In genomic region chr2:167586041-167586440, GRCm38 (mm10) we compare ENCODE assay signal across 8 mouse cellular contexts. TPM values are rescaled to one million over a fixed set of nuclear protein-coding genes. Genes with fewer than 3 reads are reported as not detected.
A peak's percentile ranks its signal among the peaks of the same experiment; 100 is the strongest.
DNase-seq lines count a peak whose midpoint lies in the region; ATAC-seq and TF ChIP-seq lines count a peak whose summit lies in the region.

No protein-coding gene starts in this region.

- H3K4me3 ChIP-seq in midbrain, embryonic 12.5 days: no peak overlapping the region
- no peak overlapping the region for H3K4me3 ChIP-seq in midbrain, postnatal 0 days (ENCODE audit: low read depth, low read length)
- no peak overlapping the region for H3K4me3 ChIP-seq in heart, embryonic 10.5 days
- H3K4me3 ChIP-seq in neural tube, embryonic 15.5 days (replicated peaks): no peak overlapping the region

- H3K36me3 ChIP-seq in midbrain, embryonic 12.5 days: no peaks in the 10 kb centered on the region
- H3K36me3 ChIP-seq in midbrain, postnatal 0 days (ENCODE audit: insufficient read depth, low read length): no peaks in the 10 kb centered on the region
- H3K36me3 ChIP-seq in heart, embryonic 10.5 days: no peaks in the 10 kb centered on the region
- H3K36me3 ChIP-seq in neural tube, embryonic 15.5 days: no peaks in the 10 kb centered on the region

- H3K27ac ChIP-seq in midbrain, embryonic 12.5 days (replicated peaks): 0 out of 2 replicates have a peak overlapping the region, but pooled peaks have one; percentile 15
- H3K27ac ChIP-seq in midbrain, postnatal 0 days (ENCODE audit: low read depth, low read length): no peak overlapping the region
- H3K27ac ChIP-seq in heart, embryonic 10.5 days: peak overlapping the region; percentile 86
- peak overlapping the region; percentile 60; the same call in 1 of the 2 replicates for H3K27ac ChIP-seq in neural tube, embryonic 15.5 days (replicated peaks)

- TF ChIP-seq CTCF in midbrain, postnatal 0 days (IDR thresholded peaks at IDR 0.05): no peak

- H3K27me3 ChIP-seq in midbrain, embryonic 12.5 days: peaks cover 11% of the 10 kb centered on the region; the same call in 1 of the 2 replicates
- H3K27me3 ChIP-seq in midbrain, postnatal 0 days (ENCODE audit: insufficient read depth, low read length): no peaks in the 10 kb centered on the region
- H3K27me3 ChIP-seq in heart, embryonic 10.5 days (ENCODE audit: insufficient read depth, poor library complexity, severe bottlenecking): no peaks in the 10 kb centered on the region; the same call in 1 of the 2 replicates
- H3K27me3 ChIP-seq in neural tube, embryonic 15.5 days (replicated peaks): no peaks in the 10 kb centered on the region; the same call in 1 of the 2 replicates

- H3K4me1 ChIP-seq in midbrain, embryonic 12.5 days: peaks cover 24% of the 10 kb centered on the region
- no peaks in the 10 kb centered on the region for H3K4me1 ChIP-seq in midbrain, postnatal 0 days (ENCODE audit: insufficient read depth, low read length)
- peaks cover 74% of the 10 kb centered on the region for H3K4me1 ChIP-seq in heart, embryonic 10.5 days
- H3K4me1 ChIP-seq in neural tube, embryonic 15.5 days: peaks cover 12% of the 10 kb centered on the region

- no peak for DNase-seq in midbrain, postnatal 0 days (ENCODE audit: low spot score)
- DNase-seq in heart, embryonic 10.5 days (ENCODE audit: low spot score): no peak
- peak; percentile 76 to 79 for DNase-seq in kidney, postnatal 36 days
- no peak for DNase-seq in cerebellum, postnatal 10 days
- DNase-seq in left cerebral cortex, adult 11 months (ENCODE audit: low spot score): no peak
- no peak for DNase-seq in left cerebral cortex, adult 8-10 months (ENCODE audit: low spot score in 2 of 2)

- no peak overlapping the region for H3K9ac ChIP-seq in midbrain, embryonic 12.5 days (replicated peaks)
- no peak overlapping the region for H3K9ac ChIP-seq in midbrain, postnatal 0 days (replicated peaks; ENCODE audit: low read length, poor library complexity, severe bottlenecking)
- no peak overlapping the region for H3K9ac ChIP-seq in neural tube, embryonic 15.5 days (replicated peaks)

- WGBS in midbrain, embryonic 12.5 days: 22% methylated on average over 8 of the region's 8 CpGs
- 40% methylated on average over 8 of the region's 8 CpGs for WGBS in midbrain, postnatal 0 days
- 17% methylated on average over 8 of the region's 8 CpGs for WGBS in heart, embryonic 10.5 days
- WGBS in neural tube, embryonic 15.5 days: 33% methylated on average over 8 of the region's 8 CpGs

- ATAC-seq in midbrain, embryonic 12.5 days (ENCODE audit: low FRiP score, low read depth): no peak
- no peak for ATAC-seq in midbrain, postnatal 0 days (ENCODE audit: low FRiP score)
- no peak for ATAC-seq in neural tube, embryonic 15.5 days (ENCODE audit: low FRiP score)

- no peak overlapping the region for H3K4me2 ChIP-seq in midbrain, embryonic 12.5 days (replicated peaks)
- no peak overlapping the region for H3K4me2 ChIP-seq in midbrain, postnatal 0 days (ENCODE audit: low read depth, low read length, poor library complexity, severe bottlenecking)
- no peak overlapping the region for H3K4me2 ChIP-seq in neural tube, embryonic 15.5 days

- no peaks in the 10 kb centered on the region for H3K9me3 ChIP-seq in midbrain, embryonic 12.5 days
- H3K9me3 ChIP-seq in midbrain, postnatal 0 days (ENCODE audit: low read length): no peaks in the 10 kb centered on the region
- H3K9me3 ChIP-seq in heart, embryonic 10.5 days: no peaks in the 10 kb centered on the region
- no peaks in the 10 kb centered on the region for H3K9me3 ChIP-seq in neural tube, embryonic 15.5 days (replicated peaks)

RNA-seq across cellular contexts. Expression of gene Ube2v1, which starts 45.9 kb away (rescaled TPM):
- polyA plus RNA-seq in midbrain, embryonic 12.5 days (2016; fragmentation: Nextera tagmentation; extraction: Ambion mirVana): 297 and 322 TPM in 2 replicates
- total RNA-seq in midbrain, postnatal 0 days (2014; rRNA removed): 191 and 233 TPM in 2 replicates
- 402 and 414 TPM in 2 replicates for polyA plus RNA-seq in midbrain, postnatal 0 days (2015; fragmentation: Nextera tagmentation; extraction: Ambion mirVana)
- polyA plus RNA-seq in heart, embryonic 10.5 days (2016; fragmentation: Nextera tagmentation; extraction: Ambion mirVana): 312 and 332 TPM in 2 replicates
- 351 and 371 TPM in 2 replicates for polyA plus RNA-seq in neural tube, embryonic 15.5 days (2015; fragmentation: Nextera tagmentation; extraction: Ambion mirVana)
- 100 to 1,000 TPM; 257 to 274 (median 265) TPM for total RNA-seq in left cerebral cortex, adult 8-10 months (2022)

RNA-seq across cellular contexts. Expression of gene Snai1, which starts 48.0 kb away (rescaled TPM):
- polyA plus RNA-seq in midbrain, embryonic 12.5 days (2016; fragmentation: Nextera tagmentation; extraction: Ambion mirVana): 15.3 and 24.6 TPM in 2 replicates
- 0.28 and 0.71 TPM in 2 replicates for total RNA-seq in midbrain, postnatal 0 days (2014; rRNA removed)
- 3.8 and 5.1 TPM in 2 replicates for polyA plus RNA-seq in midbrain, postnatal 0 days (2015; fragmentation: Nextera tagmentation; extraction: Ambion mirVana)
- 21.8 and 42.2 TPM in 2 replicates for polyA plus RNA-seq in heart, embryonic 10.5 days (2016; fragmentation: Nextera tagmentation; extraction: Ambion mirVana)
- 6.3 and 8.6 TPM in 2 replicates for polyA plus RNA-seq in neural tube, embryonic 15.5 days (2015; fragmentation: Nextera tagmentation; extraction: Ambion mirVana)
- under 1 TPM; 0.48 to 0.93 (median 0.70) TPM for total RNA-seq in left cerebral cortex, adult 8-10 months (2022)

Comparison
In these comparisons a context has a peak if more than half of its experiments do, and no peak if none do; other contexts are left out.
1. DNase-seq: peak in kidney, postnatal 36 days (2 of 2); none in midbrain, postnatal 0 days (single experiment), heart, embryonic 10.5 days (single experiment), cerebellum, postnatal 10 days (0 of 2), left cerebral cortex, adult 11 months (single experiment) and left cerebral cortex, adult 8-10 months (0 of 2).